Mouse (Mus musculus): Measurements from ENCODE around the gene H2-Ke6. TPM values are rescaled to one million over a fixed set of nuclear protein-coding genes. Genes with fewer than 3 reads are reported as not detected.

Gene H2-Ke6
- polyA plus RNA-seq, 1 experiment, result 127 TPM

- Histone ChIP-seq H3K36me3 (ENCODE audit: control insufficient read depth, insufficient read depth, low read length) (no peaks in the 10 kb centered on the region), H3K27me3 (ENCODE audit: control insufficient read depth, insufficient read depth, low read length) (no peaks in the 10 kb centered on the region), H3K27ac (ENCODE audit: control insufficient read depth, insufficient read depth, low read length) (no peak overlapping the region), H3K4me3 (ENCODE audit: control insufficient read depth, insufficient read depth, low read length) (no peak overlapping the region), H3K4me1 (replicated peaks; ENCODE audit: control insufficient read depth, insufficient read depth, low read length) (peaks cover 31% of the 10 kb centered on the region)
- DNase-seq, result no peak
- no peak for TF ChIP-seq CTCF (IDR thresholded peaks at IDR 0.05; ENCODE audit: borderline replicate concordance, control insufficient read depth, extremely low read depth, insufficient read depth, low read length, poor library complexity)
- TF ChIP-seq POLR2A (IDR thresholded peaks at IDR 0.05; ENCODE audit: control insufficient read depth, extremely low read depth, insufficient read depth, low read length, poor library complexity), result no peak
- 99% methylated on average over 20 of the region's 20 CpGs for WGBS
Measured at GRCm38 (mm10) chr17:34022987-34023386, 4.9 kb downstream of the H2-Ke6 start.

GRCm38 (mm10) chr17:34022414-34022783, 5.5 kb downstream of the H2-Ke6 start:
- no peak for DNase-seq
- no peak for TF ChIP-seq POLR2A (IDR thresholded peaks at IDR 0.05; ENCODE audit: control insufficient read depth, extremely low read depth, insufficient read depth, low read length, poor library complexity)
- TF ChIP-seq CTCF (IDR thresholded peaks at IDR 0.05; ENCODE audit: borderline replicate concordance, control insufficient read depth, extremely low read depth, insufficient read depth, low read length, poor library complexity), result no peak
- WGBS, result 96% methylated on average over 14 of the region's 14 CpGs

GRCm38 (mm10) chr17:34021539-34022413, 6.1 kb downstream of the H2-Ke6 start:
- no peak for TF ChIP-seq POLR2A (IDR thresholded peaks at IDR 0.05; ENCODE audit: control insufficient read depth, extremely low read depth, insufficient read depth, low read length, poor library complexity)
- no peak for TF ChIP-seq CTCF (IDR thresholded peaks at IDR 0.05; ENCODE audit: borderline replicate concordance, control insufficient read depth, extremely low read depth, insufficient read depth, low read length, poor library complexity)
- Histone ChIP-seq H3K4me3 (ENCODE audit: control insufficient read depth, insufficient read depth, low read length) (no peak overlapping the region), H3K27me3 (ENCODE audit: control insufficient read depth, insufficient read depth, low read length) (no peaks in the 10 kb centered on the region), H3K4me1 (replicated peaks; ENCODE audit: control insufficient read depth, insufficient read depth, low read length) (peaks cover 24% of the 10 kb centered on the region), H3K36me3 (ENCODE audit: control insufficient read depth, insufficient read depth, low read length) (no peaks in the 10 kb centered on the region), H3K27ac (ENCODE audit: control insufficient read depth, insufficient read depth, low read length) (no peak overlapping the region)
- no peak for DNase-seq
- WGBS, result 98% methylated on average over 23 of the region's 23 CpGs

More at GRCm38 (mm10) chr17:34022414-34022783, 5.5 kb downstream of the H2-Ke6 start:
- Histone ChIP-seq H3K27me3 (ENCODE audit: control insufficient read depth, insufficient read depth, low read length) (no peaks in the 10 kb centered on the region), H3K4me1 (replicated peaks; ENCODE audit: control insufficient read depth, insufficient read depth, low read length) (peaks cover 31% of the 10 kb centered on the region), H3K4me3 (ENCODE audit: control insufficient read depth, insufficient read depth, low read length) (no peak overlapping the region), H3K27ac (ENCODE audit: control insufficient read depth, insufficient read depth, low read length) (no peak overlapping the region), H3K36me3 (ENCODE audit: control insufficient read depth, insufficient read depth, low read length) (no peaks in the 10 kb centered on the region)

- no peak for TF ChIP-seq CTCF (IDR thresholded peaks at IDR 0.05; ENCODE audit: borderline replicate concordance, control insufficient read depth, extremely low read depth, insufficient read depth, low read length, poor library complexity)
- Histone ChIP-seq H3K27me3 (ENCODE audit: control insufficient read depth, insufficient read depth, low read length) (no peaks in the 10 kb centered on the region), H3K4me1 (replicated peaks; ENCODE audit: control insufficient read depth, insufficient read depth, low read length) (no peaks in the 10 kb centered on the region), H3K4me3 (ENCODE audit: control insufficient read depth, insufficient read depth, low read length) (no peak overlapping the region), H3K27ac (ENCODE audit: control insufficient read depth, insufficient read depth, low read length) (no peak overlapping the region), H3K36me3 (ENCODE audit: control insufficient read depth, insufficient read depth, low read length) (no peaks in the 10 kb centered on the region)
- 98% methylated on average over 8 of the region's 8 CpGs for WGBS
- no peak for DNase-seq
Measured at GRCm38 (mm10) chr17:34013436-34013835, 14.4 kb downstream of the H2-Ke6 start.

GRCm38 (mm10) chr17:34010156-34010555, 17.7 kb downstream of the H2-Ke6 start:
- Histone ChIP-seq H3K27me3 (ENCODE audit: control insufficient read depth, insufficient read depth, low read length) (no peaks in the 10 kb centered on the region), H3K4me1 (replicated peaks; ENCODE audit: control insufficient read depth, insufficient read depth, low read length) (no peaks in the 10 kb centered on the region), H3K36me3 (ENCODE audit: control insufficient read depth, insufficient read depth, low read length) (no peaks in the 10 kb centered on the region), H3K27ac (ENCODE audit: control insufficient read depth, insufficient read depth, low read length) (no peak overlapping the region), H3K4me3 (ENCODE audit: control insufficient read depth, insufficient read depth, low read length) (no peak overlapping the region)
- TF ChIP-seq CTCF (IDR thresholded peaks at IDR 0.05; ENCODE audit: borderline replicate concordance, control insufficient read depth, extremely low read depth, insufficient read depth, low read length, poor library complexity) (no peak), POLR2A (IDR thresholded peaks at IDR 0.05; ENCODE audit: control insufficient read depth, extremely low read depth, insufficient read depth, low read length, poor library complexity) (no peak)
- WGBS, result 82% methylated on average over 5 of the region's 5 CpGs
- DNase-seq, result no peak

- Histone ChIP-seq H3K4me3 (ENCODE audit: control insufficient read depth, insufficient read depth, low read length) (no peak overlapping the region), H3K4me1 (replicated peaks; ENCODE audit: control insufficient read depth, insufficient read depth, low read length) (no peaks in the 10 kb centered on the region), H3K27me3 (ENCODE audit: control insufficient read depth, insufficient read depth, low read length) (no peaks in the 10 kb centered on the region), H3K27ac (ENCODE audit: control insufficient read depth, insufficient read depth, low read length) (no peak overlapping the region), H3K36me3 (ENCODE audit: control insufficient read depth, insufficient read depth, low read length) (no peaks in the 10 kb centered on the region)
- WGBS, result 59% methylated on average over 2 of the region's 2 CpGs
- no peak for DNase-seq
- TF ChIP-seq POLR2A (IDR thresholded peaks at IDR 0.05; ENCODE audit: control insufficient read depth, extremely low read depth, insufficient read depth, low read length, poor library complexity) (no peak), CTCF (IDR thresholded peaks at IDR 0.05; ENCODE audit: borderline replicate concordance, control insufficient read depth, extremely low read depth, insufficient read depth, low read length, poor library complexity) (no peak)
Measured at GRCm38 (mm10) chr17:34006570-34006969, 21.3 kb downstream of the H2-Ke6 start.

Measured in thymus, adult 2 months (tissue).